Mouse (Mus musculus) NIH3T3 (cell line): ENCODE data around the gene Stk33.

Source experiments
- DNase-seq: peaks from one replicate; pipeline ENCODE4 v3.0.0-alpha.2; 2012; ENCODE audit warnings: low read depth

The Stk33 gene

DNA sequence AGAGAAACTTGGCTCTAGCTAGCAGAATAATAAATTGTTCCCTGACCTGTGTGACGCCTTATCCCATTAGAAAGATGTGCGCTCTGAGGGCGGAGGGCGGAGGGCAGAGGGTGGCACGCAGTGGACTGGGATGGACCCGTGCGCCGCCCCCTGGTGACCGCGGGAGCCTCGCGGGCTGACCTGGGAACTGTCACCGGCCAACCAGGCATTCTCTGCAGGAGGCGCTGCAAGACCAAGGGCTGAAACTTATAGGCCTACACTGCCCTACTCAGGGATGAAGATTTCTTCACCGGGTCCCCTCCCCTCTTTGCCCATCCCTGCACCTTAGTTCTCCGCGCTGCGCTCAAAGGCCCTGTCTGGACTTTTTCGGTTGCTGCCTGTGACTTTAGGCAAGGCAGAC lies 197.6 kb downstream of the Stk33 start:
- DNase-seq: no peak

DNA sequence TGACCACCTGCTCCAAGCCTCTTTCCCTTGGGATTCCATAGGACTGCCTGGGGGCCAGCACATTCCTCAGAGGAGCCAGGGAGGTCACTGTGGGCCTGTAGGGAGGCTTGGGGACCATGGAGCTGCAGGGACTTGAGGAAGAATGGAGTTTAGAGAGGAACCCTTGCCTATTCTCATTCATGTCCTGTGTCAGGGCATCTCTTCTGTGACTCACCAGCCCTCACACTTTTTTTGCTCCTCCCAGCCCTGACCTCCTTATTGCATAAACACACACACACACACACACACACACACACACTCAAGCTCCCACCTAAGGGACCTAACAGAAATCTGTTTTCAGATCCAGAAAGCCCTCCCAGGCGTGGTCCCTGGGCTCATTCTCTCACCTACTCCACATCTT lies 199.5 kb downstream of the Stk33 start:
- DNase-seq: no peak

DNA sequence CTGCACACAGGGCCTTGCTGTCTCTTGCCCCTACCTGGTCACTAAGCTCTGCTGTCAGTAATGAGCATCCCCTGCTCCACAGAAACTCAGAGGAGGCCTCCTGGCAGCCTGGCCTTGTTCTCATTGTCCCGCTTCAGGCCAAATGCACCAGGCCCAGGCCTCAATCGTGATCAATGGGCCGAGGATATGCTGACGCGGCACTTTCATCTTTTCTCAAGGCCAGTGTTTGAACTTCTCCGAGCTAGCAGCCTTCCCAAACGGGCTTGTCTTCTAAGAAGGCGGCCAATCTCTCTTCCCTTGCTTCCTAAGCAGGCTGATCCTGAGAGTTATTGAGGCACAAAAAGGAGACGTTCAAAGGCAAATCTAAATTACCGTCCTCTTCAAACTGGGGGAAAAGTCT lies 200.2 kb downstream of the Stk33 start:
- DNase-seq: no peak

DNA sequence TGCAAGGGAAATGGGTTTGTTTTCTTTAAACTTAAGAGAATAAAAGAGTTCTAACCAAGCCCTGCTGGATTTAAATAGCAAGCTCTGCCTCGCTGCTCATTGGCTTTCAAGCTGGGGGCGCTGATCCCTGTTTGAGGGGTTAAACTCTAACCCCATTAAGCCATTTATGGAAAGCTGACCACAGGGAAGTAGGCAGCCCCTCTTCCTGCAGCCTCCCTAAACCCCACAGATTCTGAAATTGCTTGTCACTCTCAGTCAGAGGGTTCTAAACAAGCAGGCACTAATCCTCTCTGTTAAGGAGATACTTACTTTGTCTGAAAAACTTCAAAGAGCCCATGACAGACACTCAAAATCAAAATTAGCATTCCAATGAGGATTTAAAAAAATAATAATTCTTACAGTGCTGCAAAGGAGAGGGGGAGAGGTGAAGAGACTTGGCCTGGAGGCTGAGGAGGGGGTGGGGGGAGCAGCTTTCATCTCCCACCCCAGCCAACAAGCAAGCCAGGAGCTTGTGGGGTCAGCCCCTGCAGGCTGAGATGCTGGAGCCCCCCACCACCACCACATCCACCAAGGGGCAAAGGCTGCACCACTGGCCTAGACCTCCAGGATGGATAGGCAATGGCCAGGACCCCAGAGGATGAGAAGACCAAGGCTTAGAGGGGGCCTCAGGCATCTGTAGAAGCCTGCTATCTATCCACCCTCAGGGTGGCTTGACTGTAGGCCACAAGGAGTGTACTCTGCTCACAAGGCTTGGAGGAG lies 203.8 kb downstream of the Stk33 start:
- no peak for DNase-seq

DNA sequence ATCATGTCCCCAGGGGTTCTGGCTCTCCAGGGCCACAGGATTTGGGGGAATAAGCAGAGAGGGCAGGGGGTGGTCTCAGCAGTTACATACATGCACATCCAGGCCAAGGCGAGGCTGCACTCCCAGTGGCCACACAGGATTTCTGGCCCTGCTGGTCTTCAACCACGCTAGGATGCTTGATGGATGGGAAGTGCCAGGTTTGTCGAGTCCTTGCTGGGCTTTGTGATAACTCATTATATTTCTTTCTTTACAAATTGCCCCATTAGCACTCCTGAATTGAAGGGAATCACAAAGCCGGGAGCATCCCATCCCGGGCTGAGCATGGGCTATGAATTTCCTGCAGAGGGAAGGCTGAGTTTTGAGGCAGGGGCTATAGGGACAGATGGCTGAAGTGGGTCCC lies 204.4 kb downstream of the Stk33 start:
- no peak for DNase-seq

DNA sequence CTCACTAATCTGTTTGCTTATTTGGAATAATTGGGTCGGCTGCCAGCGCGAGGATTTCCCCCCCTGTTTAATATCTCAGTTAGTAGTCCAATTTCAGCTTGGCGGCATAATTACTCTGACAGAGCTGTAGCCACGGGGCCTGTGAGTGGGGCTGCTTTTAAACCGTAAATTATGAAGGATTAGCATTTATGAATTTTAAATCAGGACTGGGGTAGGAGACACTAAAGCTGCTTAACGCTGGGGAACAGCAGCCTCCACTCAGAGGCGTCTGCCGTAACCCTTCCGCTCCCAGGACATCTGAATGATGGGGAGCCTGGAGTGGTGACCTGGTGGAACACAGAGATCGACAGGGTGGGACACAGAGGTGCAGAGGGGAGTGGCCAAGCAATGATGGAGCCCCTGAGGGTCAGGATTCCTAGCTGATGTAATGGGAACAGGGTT lies 207.0 kb downstream of the Stk33 start:
- DNase-seq: no peak

DNA sequence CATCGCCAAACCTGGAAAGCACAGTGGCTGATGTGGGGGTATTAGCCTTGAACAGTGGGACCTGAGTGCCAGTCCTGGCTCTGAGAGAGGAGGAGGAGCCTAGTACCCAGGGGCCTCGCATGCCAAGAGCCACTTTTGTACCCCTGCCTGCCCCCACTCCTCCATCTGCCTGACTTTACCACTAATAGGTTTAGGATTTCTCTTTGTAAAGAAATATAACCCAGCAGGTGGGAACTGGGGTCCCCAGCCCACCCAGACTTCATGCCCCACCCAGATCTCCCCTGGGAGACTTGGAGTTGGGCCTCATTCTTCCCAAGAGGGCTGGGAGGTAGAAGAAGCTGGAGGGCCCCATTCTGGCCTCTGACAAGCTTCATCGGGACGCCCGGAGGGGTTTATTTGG lies 207.6 kb downstream of the Stk33 start:
- no peak for DNase-seq

DNA sequence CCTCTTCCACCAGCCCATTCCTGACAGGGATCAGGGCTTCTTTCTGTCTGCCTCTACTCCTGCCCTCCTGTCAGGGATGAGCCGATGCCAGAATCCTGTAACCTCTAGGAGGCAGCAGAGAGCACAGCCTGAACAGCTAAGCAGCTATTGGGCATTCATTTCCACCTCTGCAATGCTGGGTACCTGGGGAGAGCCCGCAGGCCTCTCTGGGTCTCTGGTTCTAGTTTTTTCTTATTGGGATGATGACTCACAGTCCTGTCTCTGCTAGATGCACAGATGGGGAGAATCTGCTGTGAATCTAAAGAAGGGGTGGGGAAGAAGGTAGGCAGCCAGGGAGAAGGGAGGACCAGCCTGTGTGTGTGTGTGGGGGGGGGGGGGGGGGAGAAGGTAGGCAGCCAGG lies 208.1 kb downstream of the Stk33 start:
- DNase-seq: peak; percentile 51
